Mouse (Mus musculus): ENCODE results near the gene Kcnh4.

- TF ChIP-seq ZNF384 (IDR thresholded peaks at IDR 0.05; ENCODE audit: low read depth, low read length) (no peak), CHD2 (IDR thresholded peaks at IDR 0.05; ENCODE audit: low read depth, low read length) (no peak), HCFC1 (IDR thresholded peaks at IDR 0.05; ENCODE audit: borderline replicate concordance, insufficient read depth, low read length) (no peak; the same call in 1 of the 2 replicates)
Observed at GRCm38 (mm10) chr11:100713735-100714533, 45.8 kb downstream of the Kcnh4 start, which contains the start of gene Hspb9.

Data from ES-E14 (cell line).